Mouse (Mus musculus) brain, embryonic 14.5 days (tissue): Measurements from ENCODE around the gene Pdia2.

Experiments used
- CTCF ChIP-seq: fragments of 200-500 bp; IDR thresholded peaks from 2 replicates; pipeline ENCODE4 v1.5.1; 2012; ENCODE audit warnings: inconsistent platforms, mild to moderate bottlenecking, moderate library complexity, borderline replicate concordance; ENCODE audit not compliant: insufficient read depth, insufficient read length; ENCODE audit errors: extremely low read depth
- POLR2A ChIP-seq: fragments of 200-500 bp; IDR thresholded peaks from 2 replicates; pipeline ENCODE4 v1.6.1; 2012; ENCODE audit warnings: mild to moderate bottlenecking, inconsistent platforms, borderline replicate concordance; ENCODE audit not compliant: poor library complexity, insufficient read depth, insufficient read length, severe bottlenecking; ENCODE audit errors: extremely low read depth

DNA sequence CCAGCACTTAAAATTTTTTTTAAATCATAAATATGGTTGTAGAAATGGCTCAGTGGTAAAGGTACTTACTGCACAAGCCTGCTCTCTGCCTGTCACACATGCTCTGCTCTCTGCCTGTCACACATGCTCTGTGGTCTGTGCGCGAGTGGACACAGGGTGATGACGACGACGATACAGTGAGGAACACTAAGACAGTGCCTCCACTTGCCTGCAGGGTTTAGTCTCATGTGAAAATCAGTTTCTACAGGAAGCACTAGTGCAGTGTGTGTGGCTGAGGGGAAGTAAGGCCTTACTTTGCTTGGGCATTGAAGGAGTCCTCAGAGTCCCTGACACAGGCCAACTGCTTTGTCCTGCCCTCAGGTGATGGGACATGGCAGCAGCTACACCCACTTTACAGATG is 30.9 kb upstream of the Pdia2 start:
- TF ChIP-seq POLR2A (no peak), CTCF (no peak)
